Mouse (Mus musculus) heart, embryonic 11.5 days (tissue): Measurements from ENCODE around the gene Scimp. TPM values are rescaled to one million over a fixed set of nuclear protein-coding genes. Genes with fewer than 3 reads are reported as not detected.
"Not testable (repeated sequence)": the region's sequence is repeated elsewhere in the genome, so short reads cannot be mapped to it uniquely, and the experiment has no call there.

Source experiments
- ATAC-seq: fragments of 200-750 bp; cut with Nextera tagmentation; replicated peaks from 2 replicates; pipeline ENCODE4 v1.8.0; 2017; ENCODE audit warnings: moderate library complexity; ENCODE audit not compliant: insufficient number of reproducible peaks, low FRiP score, low TSS enrichment
- H3K27ac ChIP-seq: fragments of 300-500 bp; sonication (generic); 2 replicates; pipeline ENCODE4 v1.5.1; 2014; ENCODE audit warnings: mild to moderate bottlenecking, low read depth, low read length
- H3K27me3 ChIP-seq: fragments of 300-500 bp; sonication (generic); 2 replicates; pipeline ENCODE4 v1.6.1; 2014; ENCODE audit warnings: mild to moderate bottlenecking, low read length, mixed read lengths; ENCODE audit not compliant: control insufficient read depth, insufficient read depth
- H3K36me3 ChIP-seq: fragments of 300-500 bp; sonication (generic); 2 replicates; pipeline ENCODE4 v1.6.1; 2014; ENCODE audit warnings: mild to moderate bottlenecking, low read length, moderate library complexity, mixed read lengths; ENCODE audit not compliant: control insufficient read depth, insufficient read depth
- H3K4me1 ChIP-seq: fragments of 300-500 bp; sonication (generic); 2 replicates; pipeline ENCODE4 v1.6.1; 2014; ENCODE audit warnings: low read length; ENCODE audit not compliant: control insufficient read depth, insufficient read depth
- H3K4me2 ChIP-seq: fragments of 300-500 bp; sonication (generic); 2 replicates; pipeline ENCODE4 v1.6.1; 2014; ENCODE audit warnings: mild to moderate bottlenecking, moderate library complexity
- H3K4me3 ChIP-seq: fragments of 300-500 bp; sonication (generic); 2 replicates; pipeline ENCODE4 v1.5.1; 2014; ENCODE audit warnings: low read depth, low read length
- H3K9ac ChIP-seq: fragments of 300-500 bp; sonication (generic); 2 replicates; pipeline ENCODE4 v1.6.1; 2014; ENCODE audit warnings: mild to moderate bottlenecking, low read depth, low read length, moderate library complexity
- H3K9me3 ChIP-seq: fragments of 300-500 bp; sonication (generic); replicated peaks from 2 replicates; pipeline ENCODE4 v1.6.1; 2016; ENCODE audit warnings: low read length; ENCODE audit not compliant: control insufficient read depth
- WGBS: fragments of 180-500 bp; shearing (Covaris S2); extraction: QIAGEN DNeasy Blood & Tissue Kit; methylation state at CpG from one replicate; pipeline ENCODE4 v1.1.7; 2014; ENCODE audit not compliant: insufficient replicate concordance; 5-methylcytosine and 5-hydroxymethylcytosine counted together
- polyA plus RNA-seq: library from polyadenylated mRNA; unstranded; fragments of >200 nt; fragmentation: Nextera tagmentation; extraction: Ambion mirVana; gene quantifications from 2 replicates; pipeline ENCODE4 v1.2.1, GENCODE M21; 2014

Gene Scimp
- polyA plus RNA-seq, 1 experiment from 2014 or later: 0.27 TPM

- no peaks in the 10 kb centered on the region for H3K9me3 ChIP-seq
- 70% methylated on average over 2 of the region's 2 CpGs for WGBS
- no peak overlapping the region for H3K9ac ChIP-seq
- no peak overlapping the region for H3K27ac ChIP-seq
- H3K27me3 ChIP-seq: no peaks in the 10 kb centered on the region
- H3K36me3 ChIP-seq: no peaks in the 10 kb centered on the region
- no peaks in the 10 kb centered on the region for H3K4me1 ChIP-seq
- H3K4me2 ChIP-seq: no peak overlapping the region
- ATAC-seq: no peak
- H3K4me3 ChIP-seq: no peak overlapping the region
Measured at GRCm38 (mm10) chr11:70790426-70790825, 22.0 kb downstream of the Scimp start.

GRCm38 (mm10) chr11:70788972-70789655 is 23.3 kb downstream of the Scimp start:
- H3K4me3 ChIP-seq: no peak overlapping the region
- ATAC-seq: no peak
- no peak overlapping the region for H3K4me2 ChIP-seq
- no peaks in the 10 kb centered on the region for H3K4me1 ChIP-seq
- H3K9me3 ChIP-seq: no peaks in the 10 kb centered on the region
- no peaks in the 10 kb centered on the region for H3K27me3 ChIP-seq
- H3K27ac ChIP-seq: no peak overlapping the region
- H3K36me3 ChIP-seq: no peaks in the 10 kb centered on the region
- H3K9ac ChIP-seq: no peak overlapping the region
- WGBS: 81% methylated on average over 10 of the region's 10 CpGs

GRCm38 (mm10) chr11:70787052-70787451 is 25.3 kb downstream of the Scimp start:
- Histone ChIP-seq H3K27me3 (no peaks in the 10 kb centered on the region), H3K9me3 (no peaks in the 10 kb centered on the region), H3K9ac (no peak overlapping the region), H3K4me3 (no peak overlapping the region), H3K36me3 (no peaks in the 10 kb centered on the region), H3K4me1 (no peaks in the 10 kb centered on the region), H3K4me2 (no peak overlapping the region), H3K27ac (no peak overlapping the region)
- WGBS: 61% methylated on average over 11 of the region's 11 CpGs
- ATAC-seq: no peak

- Histone ChIP-seq H3K4me2 (no peak overlapping the region), H3K9ac (no peak overlapping the region), H3K27ac (no peak overlapping the region), H3K4me1 (no peaks in the 10 kb centered on the region), H3K9me3 (no peaks in the 10 kb centered on the region), H3K27me3 (no peaks in the 10 kb centered on the region), H3K4me3 (no peak overlapping the region), H3K36me3 (no peaks in the 10 kb centered on the region)
- 51% methylated on average over 2 of the region's 2 CpGs for WGBS
- ATAC-seq: no peak
Measured at GRCm38 (mm10) chr11:70785908-70786307, 26.5 kb downstream of the Scimp start.

GRCm38 (mm10) chr11:70778058-70778457 is 34.3 kb downstream of the Scimp start:
- not testable (repeated sequence) for ATAC-seq, H3K9ac ChIP-seq, H3K36me3 ChIP-seq, H3K4me1 ChIP-seq, H3K4me3 ChIP-seq, H3K27me3 ChIP-seq, H3K4me2 ChIP-seq, H3K9me3 ChIP-seq, H3K27ac ChIP-seq
- WGBS: 26% methylated on average over 6 of the region's 6 CpGs

GRCm38 (mm10) chr11:70777634-70778033 is 34.8 kb downstream of the Scimp start:
- Histone ChIP-seq H3K9ac (no peak overlapping the region), H3K4me3 (no peak overlapping the region), H3K9me3 (no peaks in the 10 kb centered on the region), H3K27me3 (no peaks in the 10 kb centered on the region), H3K27ac (no peak overlapping the region), H3K4me2 (no peak overlapping the region), H3K36me3 (no peaks in the 10 kb centered on the region), H3K4me1 (no peaks in the 10 kb centered on the region)
- 57% methylated on average over 6 of the region's 6 CpGs for WGBS
- ATAC-seq: no peak

- WGBS: 26% methylated on average over 17 of the region's 17 CpGs
- no peak overlapping the region for H3K9ac ChIP-seq
- peak; percentile 59; the same call in 1 of the 2 replicates for ATAC-seq
- H3K27ac ChIP-seq: no peak overlapping the region
- peaks cover 6% of the 10 kb centered on the region; the same call in 1 of the 2 replicates for H3K36me3 ChIP-seq
- peak overlapping the region; percentile 6; the same call in 1 of the 2 replicates for H3K4me2 ChIP-seq
- H3K27me3 ChIP-seq: no peaks in the 10 kb centered on the region
- H3K4me1 ChIP-seq: no peaks in the 10 kb centered on the region
- H3K9me3 ChIP-seq: no peaks in the 10 kb centered on the region
- H3K4me3 ChIP-seq: no peak overlapping the region
Measured at GRCm38 (mm10) chr11:70776830-70777571, 35.4 kb downstream of the Scimp start.

- no peak overlapping the region for H3K27ac ChIP-seq
- H3K4me2 ChIP-seq: no peak overlapping the region
- peaks cover 19% of the 10 kb centered on the region for H3K36me3 ChIP-seq
- H3K4me3 ChIP-seq: no peak overlapping the region
- no peak for ATAC-seq
- H3K9ac ChIP-seq: no peak overlapping the region
- no peaks in the 10 kb centered on the region for H3K27me3 ChIP-seq
- H3K4me1 ChIP-seq: 0 out of 2 replicates have a peak, but pooled peaks cover 2% of the 10 kb centered on the region
- WGBS: 76% methylated on average over 3 of the region's 3 CpGs
- no peaks in the 10 kb centered on the region for H3K9me3 ChIP-seq
Measured at GRCm38 (mm10) chr11:70770804-70771203, 41.6 kb downstream of the Scimp start.
